Mouse (Mus musculus) gastrocnemius, postnatal 36 days (tissue): ENCODE data around the gene Mrtfb. TPM values are rescaled to one million over a fixed set of nuclear protein-coding genes. Genes with fewer than 3 reads are reported as not detected.

Experiments used
- DNase-seq, 2 experiments: peaks; one replicate each; pipeline ENCODE4 v3.0.0; 2022
- intact Hi-C: fragments of 180-260 bp; cut with DNase I; formaldehyde crosslinking; loops from one replicate; pipeline ENCODE4 v1.15.1; 2025
- total RNA-seq, 2 experiments: library from RNA; stranded (reverse); gene quantifications; 2 replicates each; pipeline ENCODE4 v1.2.3; 2021

Mrtfb gene
- total RNA-seq, 2 experiments from 2014 or later: 19.9 to 26.6 TPM

DNA sequence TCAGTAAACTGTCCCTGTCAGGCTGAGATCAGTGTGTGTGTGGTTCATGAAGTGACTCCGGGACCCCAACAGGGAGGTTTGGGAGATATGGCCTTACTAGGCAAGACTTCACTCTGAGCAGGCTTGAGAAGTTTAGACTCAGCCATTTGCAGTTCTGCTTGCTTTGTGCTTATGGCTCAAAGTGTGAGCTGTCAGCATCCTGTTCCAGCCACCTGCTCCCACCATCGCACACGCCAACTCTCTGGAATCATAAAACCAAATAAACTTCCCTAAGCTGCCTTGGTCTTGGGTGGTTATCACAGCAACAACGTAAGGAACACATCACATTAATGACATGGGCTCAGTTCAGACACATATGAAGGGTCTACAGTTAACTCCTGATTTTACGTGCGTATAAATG lies 169.5 kb downstream of the Mrtfb start:
- DNase-seq: no peak
- intact Hi-C loops: no loop called here

DNA sequence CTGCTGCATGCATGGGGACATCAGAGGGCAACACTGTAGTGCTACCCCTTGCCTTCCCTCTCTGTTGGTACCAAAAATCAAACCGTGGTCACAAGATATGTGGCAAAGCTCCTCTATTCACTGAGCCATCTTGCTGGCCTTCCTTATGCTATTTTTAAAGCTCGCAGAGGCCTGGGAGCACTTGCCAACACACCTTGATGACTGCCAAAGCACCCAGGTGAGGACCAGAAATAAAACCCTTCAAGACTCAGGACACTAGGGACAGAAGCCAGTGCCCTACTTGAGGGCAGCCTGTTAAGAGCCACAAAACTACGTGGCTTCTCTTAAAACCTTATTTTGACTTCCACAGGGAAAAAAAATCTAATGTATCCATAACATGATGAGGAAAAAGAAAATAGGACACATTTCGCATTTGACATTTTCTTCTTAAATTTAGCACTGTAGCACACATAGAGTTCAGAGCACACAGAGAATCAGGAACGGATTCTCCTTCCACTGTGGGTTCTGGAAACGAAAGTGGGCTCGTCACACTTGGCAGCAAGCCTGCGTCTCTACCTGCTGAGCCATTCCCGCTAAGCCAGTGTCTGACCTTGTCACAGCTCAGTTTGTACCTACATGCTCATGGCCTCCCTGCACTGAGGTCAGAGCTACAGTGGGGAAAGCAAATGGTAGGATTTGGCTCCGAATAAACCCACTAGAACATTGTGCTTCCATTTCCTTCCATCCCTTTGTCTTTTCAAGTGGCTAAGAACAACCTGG lies 170.7 kb downstream of the Mrtfb start:
- DNase-seq: no peak
- intact Hi-C loops: no loop called here

DNA sequence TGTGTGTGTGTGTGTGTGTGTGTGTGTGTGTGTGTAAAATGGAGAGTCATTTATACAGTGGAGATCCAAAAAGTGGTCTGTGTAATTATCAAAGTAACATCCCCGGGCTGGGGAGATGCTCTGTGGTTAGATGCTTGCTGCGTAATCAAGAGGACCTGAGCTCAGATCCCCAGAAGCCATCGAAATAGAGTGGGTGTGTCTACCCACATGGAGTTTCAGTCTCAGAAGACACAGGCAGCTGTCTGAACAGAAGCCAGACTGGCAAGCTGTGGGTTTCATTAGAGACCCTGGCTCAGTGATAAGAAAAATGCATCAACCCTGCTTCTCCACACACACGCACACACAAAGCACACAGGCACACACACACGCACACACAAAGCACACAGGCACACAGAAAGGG lies 171.8 kb downstream of the Mrtfb start:
- no peak for DNase-seq
- intact Hi-C loops: no loop called here

DNA sequence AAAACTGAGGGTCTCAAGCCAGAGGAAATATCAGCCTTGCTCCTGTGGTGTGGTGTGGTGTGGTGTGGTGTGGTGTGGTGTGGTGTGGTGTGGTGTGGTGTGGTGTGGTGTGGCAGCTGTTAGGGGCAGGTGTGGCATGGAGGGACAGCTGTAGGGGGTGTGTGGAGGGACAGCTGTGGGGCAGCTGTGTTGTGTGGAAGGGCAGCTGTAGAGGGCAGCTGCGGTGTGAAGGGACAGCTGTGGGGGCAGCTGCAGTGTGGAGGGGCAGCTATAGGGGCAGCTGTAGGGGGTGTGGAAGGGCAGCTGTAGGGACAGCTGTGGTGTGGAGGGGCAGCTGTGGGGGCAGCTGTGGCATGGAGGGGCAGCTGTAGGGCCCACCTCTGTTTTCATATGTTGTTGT lies 172.5 kb downstream of the Mrtfb start:
- intact Hi-C loops: no loop called here
- DNase-seq: no peak

GRCm38 (mm10) chr16:13429921-13430606 lies 173.8 kb downstream of the Mrtfb start:
- intact Hi-C loops: no loop called here
- DNase-seq: no peak

- intact Hi-C loops: no loop called here
- no peak for DNase-seq
Observed at GRCm38 (mm10) chr16:13430940-13431339, 174.7 kb downstream of the Mrtfb start.

- DNase-seq: no peak
- intact Hi-C loops: loop anchor here (5.0 kb wide), 1 partner anchor 192 kb away; no protein-coding TSS in a partner anchor
Observed at GRCm38 (mm10) chr16:13435627-13436026, 179.3 kb downstream of the Mrtfb start.

GRCm38 (mm10) chr16:13437037-13437769 lies 180.9 kb downstream of the Mrtfb start:
- intact Hi-C loops: loop anchor here (5.0 kb wide), 1 partner anchor 190 kb away; no protein-coding TSS in a partner anchor
- DNase-seq: peak; percentile 91 to 97

DNA sequence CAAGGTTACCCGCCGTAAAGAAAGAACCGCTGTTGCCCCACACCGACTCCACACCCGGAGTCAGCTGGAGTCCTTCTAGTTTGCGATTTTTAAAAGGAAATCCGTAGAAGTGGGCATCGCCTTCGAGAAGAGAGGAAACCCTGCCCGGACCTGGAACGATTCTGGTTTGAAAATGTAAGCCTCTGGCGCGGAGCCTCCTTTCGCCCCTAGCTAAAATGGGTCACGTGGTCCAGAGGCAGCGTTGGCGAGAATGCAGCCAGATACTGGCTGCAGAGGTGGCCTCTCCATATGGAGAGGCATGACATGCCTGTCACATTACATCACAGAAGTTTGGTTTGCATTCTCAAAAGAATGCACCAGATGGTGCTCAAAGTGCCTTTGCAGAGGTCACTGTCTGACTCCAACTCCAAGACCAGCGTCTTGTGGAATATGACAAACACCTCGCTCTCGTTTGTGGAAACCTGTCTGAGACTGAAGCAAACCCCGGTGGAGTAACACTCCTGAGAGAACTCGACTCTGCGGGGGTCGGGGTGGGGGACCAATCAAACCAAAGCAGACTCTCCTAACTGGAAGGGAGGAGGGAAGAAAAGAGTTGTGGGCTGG lies 181.6 kb downstream of the Mrtfb start:
- intact Hi-C loops: loop anchor here (5.0 kb wide), 1 partner anchor 189 kb away; no protein-coding TSS in a partner anchor
- DNase-seq: peak in 1 of 2 experiments; percentile 40

DNA sequence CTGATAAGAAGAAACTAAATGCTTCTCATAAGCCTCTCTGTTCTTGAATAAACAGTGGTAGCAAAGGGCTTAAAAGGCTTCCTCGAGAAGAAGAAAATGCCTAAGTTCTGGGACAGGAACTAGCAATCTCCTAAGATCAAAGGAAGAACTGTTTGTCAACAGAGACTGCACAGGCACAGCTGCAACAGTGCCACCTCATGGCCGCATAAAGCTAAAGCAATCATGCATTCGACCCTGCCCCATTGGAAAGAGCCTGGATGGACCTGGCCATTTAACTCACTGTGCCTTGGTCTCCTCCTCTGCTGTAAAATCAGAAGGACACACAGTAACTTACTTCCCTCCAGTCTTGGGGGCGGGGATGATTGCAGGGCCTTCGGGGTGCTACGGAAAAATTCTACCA lies 184.2 kb downstream of the Mrtfb start:
- peak in 1 of 2 experiments; percentile 26 for DNase-seq
- intact Hi-C loops: no loop called here

DNA sequence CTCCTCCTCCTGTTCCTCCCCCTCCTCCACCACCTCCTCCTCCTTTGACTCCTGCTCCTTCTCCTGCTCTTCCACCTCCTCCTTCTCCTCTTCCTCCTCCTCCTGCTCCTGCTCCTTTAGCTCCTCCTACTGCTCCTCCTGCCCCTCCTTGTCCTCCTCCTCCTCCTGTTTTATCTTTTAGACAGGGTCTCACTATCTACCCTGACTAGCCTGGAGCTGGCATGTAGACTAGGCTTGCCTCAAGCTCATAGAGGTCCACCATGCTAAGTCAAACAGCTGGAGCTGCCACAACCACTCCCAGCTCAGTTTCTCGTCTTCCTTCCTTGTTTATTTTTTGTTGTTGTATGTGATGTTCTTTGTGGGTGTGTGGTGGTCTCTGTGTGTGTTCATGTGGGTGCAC lies 187.5 kb downstream of the Mrtfb start:
- intact Hi-C loops: no loop called here
- DNase-seq: no peak

- DNase-seq: no peak
- intact Hi-C loops: loop anchor here (5.0 kb wide), 2 partner anchors 87 to 137 kb away; no protein-coding TSS in a partner anchor
Observed at GRCm38 (mm10) chr16:13445461-13445860, 189.2 kb downstream of the Mrtfb start.

GRCm38 (mm10) chr16:13446488-13446887 lies 190.2 kb downstream of the Mrtfb start:
- no peak for DNase-seq
- intact Hi-C loops: loop anchor here (5.0 kb wide), 2 partner anchors 86 to 136 kb away; no protein-coding TSS in a partner anchor

DNA sequence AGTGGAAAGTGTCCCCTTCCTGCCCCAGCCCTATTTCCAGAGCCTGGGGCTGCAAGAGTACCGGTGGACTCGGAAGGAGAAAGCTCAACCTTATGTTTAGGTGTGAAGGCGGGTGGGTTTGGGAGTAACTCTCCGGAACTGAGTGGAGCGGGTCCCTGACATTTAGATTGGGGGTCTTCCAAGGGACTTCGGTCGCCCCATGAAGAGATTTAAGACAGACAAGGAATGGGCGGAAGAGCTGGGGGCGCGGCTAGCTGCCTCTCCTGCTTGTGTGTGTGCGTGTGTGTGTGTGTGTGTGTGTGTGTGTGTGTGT lies 190.6 kb downstream of the Mrtfb start:
- intact Hi-C loops: loop anchor here (5.0 kb wide), 2 partner anchors 85 to 135 kb away; no protein-coding TSS in a partner anchor
- no peak for DNase-seq

DNA sequence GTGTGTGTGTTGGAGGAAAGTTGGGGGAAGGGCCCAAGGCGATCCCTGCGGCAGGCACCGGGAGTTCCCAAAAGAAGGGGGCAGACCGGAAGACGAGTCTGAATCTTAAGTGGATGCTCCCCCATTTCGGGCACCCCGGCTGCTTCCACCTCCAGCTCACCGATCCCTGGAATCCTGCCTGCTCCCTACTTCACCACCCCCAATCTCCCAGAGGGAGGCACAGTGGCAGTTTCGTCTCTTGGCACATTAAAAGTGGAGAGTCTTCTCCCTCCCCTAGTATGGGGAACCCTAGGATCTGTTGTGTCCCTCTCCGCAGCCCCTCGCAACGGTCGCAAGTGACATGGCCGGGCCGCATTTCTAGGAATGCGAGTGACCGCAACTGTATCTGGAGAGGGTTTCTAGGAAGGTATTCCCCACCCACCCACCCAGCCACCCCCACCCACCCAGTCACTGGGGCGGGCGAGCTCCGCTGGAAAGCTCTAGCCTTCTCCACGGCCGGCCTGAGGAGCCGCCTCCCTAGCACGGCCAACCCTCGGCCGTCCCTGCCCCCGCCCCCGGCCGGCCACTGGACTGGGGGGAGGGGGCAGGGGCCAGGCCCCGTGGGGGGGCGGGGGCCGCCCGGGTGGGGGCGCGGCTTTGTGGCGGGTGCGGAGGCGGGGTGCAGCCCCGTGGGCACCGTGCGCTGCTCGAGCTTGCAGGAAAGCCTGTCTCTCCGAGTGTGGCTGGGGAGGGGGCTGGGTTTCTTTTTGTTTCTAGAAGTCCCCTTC lies 191.2 kb downstream of the Mrtfb start:
- peak; percentile 49 to 54 for DNase-seq
- intact Hi-C loops: loop anchor here (5.0 kb wide), 2 partner anchors 85 to 135 kb away; no protein-coding TSS in a partner anchor

- intact Hi-C loops: loop anchor here (5.0 kb wide), 2 partner anchors 84 to 134 kb away; no protein-coding TSS in a partner anchor
Observed at GRCm38 (mm10) chr16:13448051-13448705, 191.9 kb downstream of the Mrtfb start.

GRCm38 (mm10) chr16:13448706-13449090 lies 192.4 kb downstream of the Mrtfb start:
- intact Hi-C loops: loop anchor here (5.0 kb wide), 2 partner anchors 84 to 134 kb away; no protein-coding TSS in a partner anchor
- no peak for DNase-seq

More at GRCm38 (mm10) chr16:13448051-13448705, 191.9 kb downstream of the Mrtfb start:
- peak; percentile 21 to 53 for DNase-seq

GRCm38 (mm10) chr16:13449491-13449890 lies 193.2 kb downstream of the Mrtfb start:
- no peak for DNase-seq
- intact Hi-C loops: loop anchor here (5.0 kb wide), 2 partner anchors 83 to 133 kb away; no protein-coding TSS in a partner anchor

- no peak for DNase-seq
Observed at GRCm38 (mm10) chr16:13450831-13451230, 194.6 kb downstream of the Mrtfb start.

More at GRCm38 (mm10) chr16:13450831-13451230, 194.6 kb downstream of the Mrtfb start:
- intact Hi-C loops: loop anchor here (5.0 kb wide), 1 partner anchor 66 kb away; no protein-coding TSS in a partner anchor
